Mouse (Mus musculus): ENCODE results near the gene Ankzf1. TPM values are rescaled to one million over a fixed set of nuclear protein-coding genes. Genes with fewer than 3 reads are reported as not detected.

The Ankzf1 gene
- polyA plus RNA-seq, 1 experiment from 2014 or later = 29.2 TPM

DNA sequence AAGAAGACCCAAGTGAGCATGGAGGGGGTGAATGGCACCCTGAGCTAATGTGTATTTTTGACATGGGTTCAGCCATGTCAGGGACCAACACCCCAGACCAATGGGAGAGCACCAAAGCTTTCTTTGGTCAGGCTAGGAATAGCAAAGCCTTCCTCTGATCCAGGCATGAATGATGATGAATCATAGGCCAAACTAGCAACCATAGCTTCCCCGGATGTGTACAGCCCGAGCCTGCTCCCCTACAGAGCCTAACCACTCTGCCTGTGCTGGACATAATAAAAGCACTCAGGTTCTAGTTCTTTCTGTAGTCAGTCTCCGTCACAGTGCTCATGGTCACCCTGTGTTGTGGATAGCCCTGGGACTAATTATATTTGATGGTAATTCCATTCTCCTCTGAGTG lies 29.6 kb downstream of the Ankzf1 start:
- no peak for ATAC-seq (ENCODE audit: low FRiP score, low TSS enrichment)
- Histone ChIP-seq H3K9ac (replicated peaks; ENCODE audit: low read length) (no peak overlapping the region), H3K9me3 (ENCODE audit: low read length) (no peaks in the 10 kb centered on the region), H3K27me3 (ENCODE audit: insufficient read depth, low read length) (peaks cover 33% of the 10 kb centered on the region), H3K4me3 (ENCODE audit: low read length) (no peak overlapping the region), H3K27ac (ENCODE audit: low read length) (no peak overlapping the region), H3K4me2 (replicated peaks; ENCODE audit: low read depth, low read length) (no peak overlapping the region), H3K4me1 (ENCODE audit: insufficient read depth, low read length) (peaks cover 11% of the 10 kb centered on the region; the same call in 1 of the 2 replicates), H3K36me3 (ENCODE audit: insufficient read depth, low read length) (no peaks in the 10 kb centered on the region)
- WGBS = 78% methylated on average over 3 of the region's 3 CpGs

DNA sequence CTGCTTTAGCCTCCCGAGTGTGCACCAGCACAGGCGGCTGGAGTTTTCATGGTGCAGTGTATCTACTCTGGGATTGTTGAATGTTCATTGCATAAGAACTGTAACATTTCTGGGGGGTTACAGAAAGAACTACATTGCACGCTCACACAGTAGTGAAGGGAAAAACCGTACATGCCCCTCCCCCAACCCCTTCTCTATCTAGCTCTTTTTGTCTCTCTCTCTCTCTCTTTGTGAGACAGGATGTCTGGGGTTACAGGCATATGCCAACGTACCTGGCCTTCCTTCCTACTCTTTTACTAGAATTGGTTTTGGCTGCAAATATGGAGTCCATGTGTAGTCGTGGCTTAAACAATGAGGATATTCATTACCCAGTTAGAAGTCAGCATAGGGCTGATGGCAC lies 31.0 kb downstream of the Ankzf1 start:
- H3K4me3 ChIP-seq (ENCODE audit: low read length) = no peak overlapping the region
- H3K9me3 ChIP-seq (ENCODE audit: low read length) = no peaks in the 10 kb centered on the region
- ATAC-seq (ENCODE audit: low FRiP score, low TSS enrichment) = no peak
- H3K4me2 ChIP-seq (replicated peaks; ENCODE audit: low read depth, low read length) = no peak overlapping the region
- 75% methylated on average over 6 of the region's 6 CpGs for WGBS
- H3K27me3 ChIP-seq (ENCODE audit: insufficient read depth, low read length) = peaks cover 28% of the 10 kb centered on the region
- H3K4me1 ChIP-seq (ENCODE audit: insufficient read depth, low read length) = peaks cover 11% of the 10 kb centered on the region; the same call in 1 of the 2 replicates
- no peak overlapping the region for H3K9ac ChIP-seq (replicated peaks; ENCODE audit: low read length)
- H3K27ac ChIP-seq (ENCODE audit: low read length) = no peak overlapping the region
- no peaks in the 10 kb centered on the region for H3K36me3 ChIP-seq (ENCODE audit: insufficient read depth, low read length)

DNA sequence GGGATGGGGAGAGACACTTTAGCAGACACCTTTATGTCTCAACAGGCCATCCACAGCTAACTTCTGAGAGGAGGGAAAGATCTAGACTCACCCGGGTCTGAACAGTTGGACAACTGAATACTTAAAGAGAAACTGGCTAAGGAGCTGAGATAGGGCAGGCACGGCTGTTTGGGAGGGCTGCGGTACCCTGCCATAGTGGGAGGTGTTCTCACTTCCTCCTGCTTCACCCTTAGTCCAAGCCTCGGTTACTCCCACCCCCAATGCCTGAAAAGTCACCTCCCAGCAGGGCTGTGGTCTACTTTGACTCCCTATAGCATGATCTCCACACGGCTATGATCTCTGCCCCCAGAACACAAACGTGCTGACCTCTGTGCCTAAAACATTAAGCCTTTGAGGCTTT lies 31.6 kb downstream of the Ankzf1 start:
- Histone ChIP-seq H3K36me3 (ENCODE audit: insufficient read depth, low read length) (no peaks in the 10 kb centered on the region), H3K9ac (replicated peaks; ENCODE audit: low read length) (no peak overlapping the region), H3K4me2 (replicated peaks; ENCODE audit: low read depth, low read length) (no peak overlapping the region), H3K4me3 (ENCODE audit: low read length) (no peak overlapping the region), H3K4me1 (ENCODE audit: insufficient read depth, low read length) (peaks cover 7% of the 10 kb centered on the region; the same call in 1 of the 2 replicates), H3K27me3 (ENCODE audit: insufficient read depth, low read length) (peaks cover 22% of the 10 kb centered on the region), H3K9me3 (ENCODE audit: low read length) (no peaks in the 10 kb centered on the region), H3K27ac (ENCODE audit: low read length) (no peak overlapping the region)
- no peak for ATAC-seq (ENCODE audit: low FRiP score, low TSS enrichment)
- 59% methylated on average over 6 of the region's 6 CpGs for WGBS

DNA sequence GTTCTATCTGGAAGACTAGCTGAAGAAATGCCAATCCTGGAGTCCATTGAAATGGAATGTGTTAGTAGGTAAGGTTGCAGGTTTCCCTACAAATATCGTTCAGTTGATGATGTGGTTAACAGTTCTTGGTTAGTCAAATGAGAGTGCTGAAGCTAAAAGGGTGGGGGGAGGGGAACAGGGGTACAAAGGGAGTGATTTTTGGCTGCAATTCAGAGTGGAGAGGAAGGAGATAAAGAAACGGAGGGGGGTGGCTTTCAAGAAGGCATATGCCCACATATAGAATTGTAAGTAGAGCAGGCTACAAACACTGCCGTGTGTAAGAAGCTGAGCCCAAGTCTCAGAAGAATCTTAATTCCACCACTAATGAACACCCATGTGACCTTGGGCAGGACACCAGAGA lies 33.5 kb downstream of the Ankzf1 start:
- ATAC-seq (ENCODE audit: low FRiP score, low TSS enrichment) = no peak
- Histone ChIP-seq H3K4me1 (ENCODE audit: insufficient read depth, low read length) (no peaks in the 10 kb centered on the region), H3K36me3 (ENCODE audit: insufficient read depth, low read length) (no peaks in the 10 kb centered on the region), H3K4me3 (ENCODE audit: low read length) (no peak overlapping the region), H3K9ac (replicated peaks; ENCODE audit: low read length) (no peak overlapping the region), H3K4me2 (replicated peaks; ENCODE audit: low read depth, low read length) (no peak overlapping the region), H3K27ac (ENCODE audit: low read length) (no peak overlapping the region), H3K9me3 (ENCODE audit: low read length) (no peaks in the 10 kb centered on the region), H3K27me3 (ENCODE audit: insufficient read depth, low read length) (peaks cover 11% of the 10 kb centered on the region)
- WGBS = 80% methylated on average over 3 of the region's 3 CpGs

DNA sequence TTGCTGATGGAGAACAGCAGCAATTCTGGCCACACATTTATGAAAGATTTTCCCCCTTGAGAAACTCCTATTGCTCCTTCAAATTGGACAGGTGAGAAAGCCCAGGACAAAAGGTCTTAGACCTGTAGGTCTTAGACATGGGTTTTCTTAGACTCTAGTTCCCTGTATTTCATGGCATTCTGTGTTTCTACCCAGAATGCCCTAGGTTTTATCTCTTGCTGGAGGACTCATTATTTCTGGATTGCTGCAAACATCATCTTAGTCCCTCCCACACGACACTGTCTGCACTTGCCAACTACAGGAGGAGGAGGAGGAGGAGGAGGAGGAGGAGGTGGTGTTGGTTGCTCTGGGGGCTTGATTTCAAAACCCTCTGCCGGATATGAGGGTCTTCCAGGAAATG lies 34.2 kb downstream of the Ankzf1 start:
- no peak for ATAC-seq (ENCODE audit: low FRiP score, low TSS enrichment)
- Histone ChIP-seq H3K4me1 (ENCODE audit: insufficient read depth, low read length) (no peaks in the 10 kb centered on the region), H3K27ac (ENCODE audit: low read length) (no peak overlapping the region), H3K27me3 (ENCODE audit: insufficient read depth, low read length) (peaks cover 4% of the 10 kb centered on the region), H3K9ac (replicated peaks; ENCODE audit: low read length) (no peak overlapping the region), H3K36me3 (ENCODE audit: insufficient read depth, low read length) (no peaks in the 10 kb centered on the region), H3K9me3 (ENCODE audit: low read length) (no peaks in the 10 kb centered on the region), H3K4me3 (ENCODE audit: low read length) (no peak overlapping the region), H3K4me2 (replicated peaks; ENCODE audit: low read depth, low read length) (no peak overlapping the region)
- 46% methylated on average over 2 of the region's 2 CpGs for WGBS

DNA sequence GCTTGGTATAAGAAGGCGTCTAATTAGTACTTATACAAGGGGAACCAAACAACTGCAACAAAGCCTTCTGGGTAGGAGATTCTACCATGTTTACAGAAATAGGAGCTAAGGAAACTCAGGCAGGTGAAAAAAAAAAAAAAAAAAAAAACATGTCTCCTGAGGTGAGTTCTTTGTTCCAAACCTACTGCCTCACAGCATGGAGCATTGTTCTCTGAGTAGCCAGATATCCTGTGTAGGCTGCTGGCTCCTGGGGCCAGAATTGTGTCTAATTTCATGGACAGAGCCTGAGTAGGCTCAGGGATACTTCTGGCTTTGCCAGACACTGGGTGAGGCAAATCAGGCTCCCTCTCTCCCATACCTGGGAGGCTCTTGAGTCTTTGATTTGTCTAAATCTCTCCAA lies 35.7 kb downstream of the Ankzf1 start:
- no peak for ATAC-seq (ENCODE audit: low FRiP score, low TSS enrichment)
- no peak overlapping the region for H3K4me2 ChIP-seq (replicated peaks; ENCODE audit: low read depth, low read length)
- whole genome bisulfite sequencing = 85% methylated on average over 1 of the region's 1 CpGs
- no peaks in the 10 kb centered on the region for H3K36me3 ChIP-seq (ENCODE audit: insufficient read depth, low read length)
- no peaks in the 10 kb centered on the region for H3K27me3 ChIP-seq (ENCODE audit: insufficient read depth, low read length)
- H3K4me3 ChIP-seq (ENCODE audit: low read length) = no peak overlapping the region
- H3K4me1 ChIP-seq (ENCODE audit: insufficient read depth, low read length) = no peaks in the 10 kb centered on the region
- no peaks in the 10 kb centered on the region for H3K9me3 ChIP-seq (ENCODE audit: low read length)
- no peak overlapping the region for H3K27ac ChIP-seq (ENCODE audit: low read length)
- H3K9ac ChIP-seq (replicated peaks; ENCODE audit: low read length) = no peak overlapping the region

DNA sequence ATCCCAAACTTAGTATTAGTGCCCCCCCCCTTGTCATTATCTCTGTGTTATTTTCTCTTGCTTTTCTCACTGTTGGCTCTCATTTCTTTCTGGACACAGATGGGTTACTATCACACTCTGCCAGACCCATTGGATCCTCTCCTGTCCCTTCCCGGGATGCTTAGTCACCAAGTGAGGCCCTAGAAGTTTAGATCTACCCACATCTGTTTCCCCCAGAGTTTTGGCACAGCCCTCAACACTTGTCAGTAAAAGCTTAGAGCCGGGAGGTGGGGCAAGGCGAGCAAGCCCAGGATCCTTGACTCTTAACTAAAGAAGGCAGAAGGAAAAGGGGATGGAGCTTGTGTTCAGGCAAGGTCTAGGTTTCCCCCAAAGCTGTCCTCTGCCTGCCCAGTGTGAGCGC lies 37.2 kb downstream of the Ankzf1 start:
- Histone ChIP-seq H3K4me3 (ENCODE audit: low read length) (no peak overlapping the region), H3K27me3 (ENCODE audit: insufficient read depth, low read length) (no peaks in the 10 kb centered on the region), H3K36me3 (ENCODE audit: insufficient read depth, low read length) (no peaks in the 10 kb centered on the region), H3K9ac (replicated peaks; ENCODE audit: low read length) (no peak overlapping the region), H3K4me1 (ENCODE audit: insufficient read depth, low read length) (no peaks in the 10 kb centered on the region), H3K27ac (ENCODE audit: low read length) (no peak overlapping the region), H3K4me2 (replicated peaks; ENCODE audit: low read depth, low read length) (no peak overlapping the region), H3K9me3 (ENCODE audit: low read length) (no peaks in the 10 kb centered on the region)
- 74% methylated on average over 4 of the region's 4 CpGs for WGBS
- ATAC-seq (ENCODE audit: low FRiP score, low TSS enrichment) = no peak

DNA sequence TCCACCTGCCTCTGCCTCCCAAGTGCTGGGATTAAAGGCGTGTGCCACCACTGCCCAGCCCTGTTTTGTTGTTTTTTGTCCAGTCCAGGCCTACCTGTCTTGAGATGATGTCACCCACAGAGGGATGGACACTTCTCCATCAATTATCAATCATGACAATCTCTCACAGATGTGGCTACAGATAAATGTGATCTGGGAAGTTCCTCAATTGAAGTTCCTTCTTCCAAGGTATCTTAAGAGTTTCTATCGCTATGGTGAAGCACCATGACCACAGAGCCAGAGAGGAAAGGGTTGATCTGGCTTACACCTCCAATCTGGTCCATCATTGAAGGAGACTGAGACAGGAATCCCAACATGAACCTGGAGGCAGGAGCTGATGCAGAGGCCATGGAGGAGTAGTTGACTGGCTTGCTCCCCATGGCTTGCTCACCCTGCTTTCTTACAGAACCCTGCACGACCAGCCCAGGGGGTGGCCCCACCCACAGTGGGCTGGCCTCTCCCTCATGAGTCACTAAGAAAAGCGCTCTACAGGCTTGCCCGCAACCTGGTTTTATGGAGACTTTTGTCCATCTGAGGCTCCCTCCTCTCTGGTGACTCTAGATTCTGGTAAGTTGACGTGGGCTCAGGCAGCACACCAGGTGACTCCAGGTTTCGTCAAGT lies 38.5 kb downstream of the Ankzf1 start:
- H3K9ac ChIP-seq (replicated peaks; ENCODE audit: low read length) = no peak overlapping the region

DNA sequence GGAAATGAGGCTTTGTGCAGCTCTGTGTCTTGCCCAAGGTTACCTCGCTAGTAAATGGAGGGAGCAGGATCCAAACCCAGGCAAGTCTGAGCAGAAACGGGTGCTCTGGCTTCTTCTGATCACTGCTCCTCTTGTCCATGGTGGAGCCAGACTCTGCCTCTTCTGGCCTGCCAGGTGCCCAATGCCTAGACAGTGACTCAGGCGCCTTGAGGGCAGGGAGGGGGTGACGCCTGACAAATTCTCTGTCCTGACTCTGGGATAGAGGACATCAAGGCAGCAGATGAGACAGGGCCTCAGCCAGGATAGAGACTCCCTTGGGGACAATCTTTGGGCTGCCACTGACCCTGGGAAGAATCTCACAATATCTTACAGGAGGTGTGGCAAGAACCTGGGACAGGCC lies 39.3 kb downstream of the Ankzf1 start:
- Histone ChIP-seq H3K4me3 (ENCODE audit: low read length) (no peak overlapping the region), H3K27ac (ENCODE audit: low read length) (no peak overlapping the region), H3K4me2 (replicated peaks; ENCODE audit: low read depth, low read length) (no peak overlapping the region), H3K27me3 (ENCODE audit: insufficient read depth, low read length) (no peaks in the 10 kb centered on the region), H3K9ac (replicated peaks; ENCODE audit: low read length) (no peak overlapping the region), H3K9me3 (ENCODE audit: low read length) (no peaks in the 10 kb centered on the region), H3K4me1 (ENCODE audit: insufficient read depth, low read length) (peaks cover 4% of the 10 kb centered on the region), H3K36me3 (ENCODE audit: insufficient read depth, low read length) (no peaks in the 10 kb centered on the region)
- no peak for ATAC-seq (ENCODE audit: low FRiP score, low TSS enrichment)
- WGBS = 71% methylated on average over 4 of the region's 4 CpGs

More for the DNA sequence above, 38.5 kb downstream of the Ankzf1 start:
- Histone ChIP-seq H3K27ac (ENCODE audit: low read length) (no peak overlapping the region), H3K4me1 (ENCODE audit: insufficient read depth, low read length) (no peaks in the 10 kb centered on the region), H3K36me3 (ENCODE audit: insufficient read depth, low read length) (no peaks in the 10 kb centered on the region), H3K4me2 (replicated peaks; ENCODE audit: low read depth, low read length) (no peak overlapping the region), H3K4me3 (ENCODE audit: low read length) (no peak overlapping the region), H3K27me3 (ENCODE audit: insufficient read depth, low read length) (no peaks in the 10 kb centered on the region), H3K9me3 (ENCODE audit: low read length) (no peaks in the 10 kb centered on the region)
- 68% methylated on average over 7 of the region's 7 CpGs for WGBS
- no peak for ATAC-seq (ENCODE audit: low FRiP score, low TSS enrichment)

DNA sequence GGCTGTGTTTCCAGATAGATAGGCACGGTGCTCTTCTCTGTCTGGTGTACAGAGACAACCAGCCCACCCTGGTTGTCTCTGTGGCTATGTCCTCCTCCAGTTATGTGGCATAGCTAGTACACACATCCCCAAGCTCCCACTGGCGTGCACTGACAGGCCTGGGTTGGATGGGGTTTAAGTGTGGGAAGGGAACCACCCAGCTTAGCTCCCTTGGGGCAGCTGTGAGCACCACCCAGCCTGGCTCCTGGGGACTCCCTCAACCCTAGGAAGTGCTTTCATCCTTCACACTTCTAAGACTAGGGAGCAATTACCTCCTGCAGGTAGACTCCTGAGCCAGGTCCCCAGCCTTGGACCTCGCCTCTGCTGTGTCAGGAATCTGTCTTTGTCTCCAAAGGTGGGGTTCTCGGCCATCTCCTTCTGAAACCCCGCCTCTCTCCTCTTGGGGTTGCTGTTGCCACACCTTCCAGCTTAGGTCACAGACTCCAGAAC lies 39.8 kb downstream of the Ankzf1 start, which contains the start of gene A630095N17Rik:
Gene A630095N17Rik, minus strand, starts transcription at position 439 of the 489 bp plus-strand sequence.
- Histone ChIP-seq H3K27ac (ENCODE audit: low read length) (no peak within 1 kb of the TSS), H3K36me3 (ENCODE audit: insufficient read depth, low read length) (no peaks in the 10 kb centered on the region), H3K27me3 (ENCODE audit: insufficient read depth, low read length) (no peaks in the 10 kb centered on the region), H3K9me3 (ENCODE audit: low read length) (no peaks in the 10 kb centered on the region), H3K9ac (replicated peaks; ENCODE audit: low read length) (no peak within 1 kb of the TSS), H3K4me3 (ENCODE audit: low read length) (no peak within 1 kb of the TSS), H3K4me1 (ENCODE audit: insufficient read depth, low read length) (peaks cover 5% of the 10 kb centered on the region), H3K4me2 (replicated peaks; ENCODE audit: low read depth, low read length) (no peak within 1 kb of the TSS)
- WGBS = 82% methylated on average over 5 of the region's 5 CpGs
- ATAC-seq (ENCODE audit: low FRiP score, low TSS enrichment) = no peak
